Mouse (Mus musculus): ENCODE data around the gene Bola3. TPM values are rescaled to one million over a fixed set of nuclear protein-coding genes. Genes with fewer than 3 reads are reported as not detected.

Gene Bola3
- polyA plus RNA-seq, 1 experiment from 2014 or later = 70.4 TPM

- no peak overlapping the region for H3K4me2 ChIP-seq
- H3K9me3 ChIP-seq = no peaks in the 10 kb centered on the region
- H3K9ac ChIP-seq = no peak overlapping the region
- ATAC-seq (ENCODE audit: low read depth) = no peak
- no peak overlapping the region for H3K27ac ChIP-seq (replicated peaks)
- peaks cover 98% of the 10 kb centered on the region for H3K36me3 ChIP-seq
- no peak overlapping the region for H3K4me3 ChIP-seq
- H3K4me1 ChIP-seq (replicated peaks) = no peaks in the 10 kb centered on the region
- no peaks in the 10 kb centered on the region for H3K27me3 ChIP-seq
- 93% methylated on average over 3 of the region's 3 CpGs for WGBS
Measured at GRCm38 (mm10) chr6:83371350-83371749, 22.4 kb downstream of the Bola3 start.

- Histone ChIP-seq H3K4me3 (no peak overlapping the region), H3K4me1 (replicated peaks) (no peaks in the 10 kb centered on the region), H3K9ac (no peak overlapping the region), H3K27ac (replicated peaks) (no peak overlapping the region), H3K4me2 (no peak overlapping the region), H3K36me3 (peaks cover 100% of the 10 kb centered on the region), H3K9me3 (no peaks in the 10 kb centered on the region), H3K27me3 (no peaks in the 10 kb centered on the region)
- 88% methylated on average over 9 of the region's 9 CpGs for WGBS
- no peak for ATAC-seq (ENCODE audit: low read depth)
Measured at GRCm38 (mm10) chr6:83373704-83374300, 24.9 kb downstream of the Bola3 start.

GRCm38 (mm10) chr6:83381510-83382491 is 32.9 kb downstream of the Bola3 start:
- no peak overlapping the region for H3K27ac ChIP-seq (replicated peaks)
- no peaks in the 10 kb centered on the region for H3K27me3 ChIP-seq
- no peaks in the 10 kb centered on the region for H3K4me1 ChIP-seq (replicated peaks)
- no peak overlapping the region for H3K4me2 ChIP-seq
- 89% methylated on average over 10 of the region's 10 CpGs for WGBS
- no peak overlapping the region for H3K9ac ChIP-seq
- no peak overlapping the region for H3K4me3 ChIP-seq
- H3K9me3 ChIP-seq = no peaks in the 10 kb centered on the region
- no peak for ATAC-seq (ENCODE audit: low read depth)
- H3K36me3 ChIP-seq = peaks cover 88% of the 10 kb centered on the region

- Histone ChIP-seq H3K4me1 (replicated peaks) (peaks cover 7% of the 10 kb centered on the region; the same call in 1 of the 2 replicates), H3K9ac (no peak overlapping the region), H3K36me3 (peaks cover 51% of the 10 kb centered on the region), H3K4me2 (no peak overlapping the region), H3K27ac (replicated peaks) (no peak overlapping the region), H3K4me3 (no peak overlapping the region), H3K9me3 (no peaks in the 10 kb centered on the region), H3K27me3 (no peaks in the 10 kb centered on the region)
- WGBS = 93% methylated on average over 9 of the region's 9 CpGs
- ATAC-seq (ENCODE audit: low read depth) = no peak
Measured at GRCm38 (mm10) chr6:83385569-83386090, 36.7 kb downstream of the Bola3 start.

- Histone ChIP-seq H3K4me3 (no peak overlapping the region), H3K4me1 (replicated peaks) (peaks cover 10% of the 10 kb centered on the region; the same call in 1 of the 2 replicates), H3K9me3 (no peaks in the 10 kb centered on the region), H3K36me3 (peaks cover 47% of the 10 kb centered on the region), H3K27ac (replicated peaks) (no peak overlapping the region), H3K4me2 (no peak overlapping the region), H3K9ac (no peak overlapping the region), H3K27me3 (no peaks in the 10 kb centered on the region)
- no peak for ATAC-seq (ENCODE audit: low read depth)
- 91% methylated on average over 8 of the region's 8 CpGs for WGBS
Measured at GRCm38 (mm10) chr6:83392166-83392780, 43.3 kb downstream of the Bola3 start.

- Histone ChIP-seq H3K4me2 (no peak overlapping the region), H3K27me3 (no peaks in the 10 kb centered on the region), H3K27ac (replicated peaks) (no peak overlapping the region), H3K36me3 (peaks cover 62% of the 10 kb centered on the region), H3K4me3 (no peak overlapping the region), H3K4me1 (replicated peaks) (peaks cover 8% of the 10 kb centered on the region; the same call in 1 of the 2 replicates), H3K9ac (no peak overlapping the region), H3K9me3 (no peaks in the 10 kb centered on the region)
- no peak for ATAC-seq (ENCODE audit: low read depth)
- 96% methylated on average over 4 of the region's 4 CpGs for WGBS
Measured at GRCm38 (mm10) chr6:83394122-83394521, 45.2 kb downstream of the Bola3 start.

GRCm38 (mm10) chr6:83395544-83396229 is 46.7 kb downstream of the Bola3 start:
- Histone ChIP-seq H3K27ac (replicated peaks) (no peak overlapping the region), H3K9me3 (no peaks in the 10 kb centered on the region), H3K36me3 (peaks cover 76% of the 10 kb centered on the region), H3K9ac (no peak overlapping the region), H3K4me3 (no peak overlapping the region), H3K4me2 (no peak overlapping the region), H3K27me3 (no peaks in the 10 kb centered on the region), H3K4me1 (replicated peaks) (peaks cover 22% of the 10 kb centered on the region)
- 96% methylated on average over 15 of the region's 15 CpGs for WGBS
- ATAC-seq (ENCODE audit: low read depth) = no peak

GRCm38 (mm10) chr6:83396711-83397110 is 47.8 kb downstream of the Bola3 start:
- no peak overlapping the region for H3K4me3 ChIP-seq
- ATAC-seq (ENCODE audit: low read depth) = no peak
- H3K4me1 ChIP-seq (replicated peaks) = peaks cover 19% of the 10 kb centered on the region
- no peak overlapping the region for H3K27ac ChIP-seq (replicated peaks)
- 93% methylated on average over 2 of the region's 2 CpGs for WGBS
- H3K9ac ChIP-seq = no peak overlapping the region
- H3K9me3 ChIP-seq = no peaks in the 10 kb centered on the region
- no peaks in the 10 kb centered on the region for H3K27me3 ChIP-seq
- H3K4me2 ChIP-seq = no peak overlapping the region
- H3K36me3 ChIP-seq = peaks cover 86% of the 10 kb centered on the region

GRCm38 (mm10) chr6:83397728-83398127 is 48.8 kb downstream of the Bola3 start:
- WGBS = 89% methylated on average over 8 of the region's 8 CpGs
- Histone ChIP-seq H3K27me3 (no peaks in the 10 kb centered on the region), H3K4me2 (no peak overlapping the region), H3K9me3 (no peaks in the 10 kb centered on the region), H3K4me3 (no peak overlapping the region), H3K36me3 (peaks cover 90% of the 10 kb centered on the region), H3K4me1 (replicated peaks) (peaks cover 19% of the 10 kb centered on the region), H3K27ac (replicated peaks) (no peak overlapping the region), H3K9ac (no peak overlapping the region)
- no peak for ATAC-seq (ENCODE audit: low read depth)

GRCm38 (mm10) chr6:83399790-83400189 is 50.8 kb downstream of the Bola3 start:
- H3K36me3 ChIP-seq = peaks cover 93% of the 10 kb centered on the region
- H3K4me1 ChIP-seq (replicated peaks) = peaks cover 19% of the 10 kb centered on the region
- no peak overlapping the region for H3K4me3 ChIP-seq
- H3K27me3 ChIP-seq = no peaks in the 10 kb centered on the region
- H3K9me3 ChIP-seq = no peaks in the 10 kb centered on the region
- no peak overlapping the region for H3K9ac ChIP-seq
- no peak for ATAC-seq (ENCODE audit: low read depth)
- 83% methylated on average over 3 of the region's 3 CpGs for WGBS
- no peak overlapping the region for H3K27ac ChIP-seq (replicated peaks)
- H3K4me2 ChIP-seq = no peak overlapping the region

- no peak overlapping the region for H3K27ac ChIP-seq (replicated peaks)
- no peaks in the 10 kb centered on the region for H3K27me3 ChIP-seq
- WGBS = 96% methylated on average over 8 of the region's 8 CpGs
- no peak overlapping the region for H3K4me3 ChIP-seq
- peaks cover 69% of the 10 kb centered on the region for H3K36me3 ChIP-seq
- no peak for ATAC-seq (ENCODE audit: low read depth)
- H3K9ac ChIP-seq = no peak overlapping the region
- H3K4me2 ChIP-seq = no peak overlapping the region
- H3K9me3 ChIP-seq = no peaks in the 10 kb centered on the region
- H3K4me1 ChIP-seq (replicated peaks) = peaks cover 22% of the 10 kb centered on the region
Measured at GRCm38 (mm10) chr6:83403481-83403880, 54.5 kb downstream of the Bola3 start.

Data from neural tube, embryonic 13.5 days (tissue).